Mouse (Mus musculus) neural tube, embryonic 13.5 days (tissue): ENCODE measurements around the gene Syce3. TPM values are rescaled to one million over a fixed set of nuclear protein-coding genes. Genes with fewer than 3 reads are reported as not detected.

ENCODE experiments used
- ATAC-seq: fragments of 200-750 bp; cut with Nextera tagmentation; 2 replicates; pipeline ENCODE4 v1.8.0; 2017; ENCODE audit warnings: low read depth, mild to moderate bottlenecking, moderate TSS enrichment, moderate library complexity
- H3K27ac ChIP-seq: fragments of 300-500 bp; sonication (generic); replicated peaks from 2 replicates; pipeline ENCODE4 v1.5.1; 2015; ENCODE audit warnings: moderate library complexity, mild to moderate bottlenecking, inconsistent platforms
- H3K27me3 ChIP-seq: fragments of 300-500 bp; sonication (generic); 2 replicates; pipeline ENCODE4 v1.6.1; 2015; ENCODE audit warnings: mild to moderate bottlenecking, inconsistent platforms
- H3K36me3 ChIP-seq: fragments of 300-500 bp; sonication (generic); 2 replicates; pipeline ENCODE4 v1.6.1; 2015; ENCODE audit warnings: mild to moderate bottlenecking, inconsistent platforms
- H3K4me1 ChIP-seq: fragments of 300-500 bp; sonication (generic); replicated peaks from 2 replicates; pipeline ENCODE4 v1.6.1; 2015; ENCODE audit warnings: inconsistent platforms
- H3K4me2 ChIP-seq: fragments of 300-500 bp; sonication (generic); 2 replicates; pipeline ENCODE4 v1.6.1; 2015; ENCODE audit warnings: inconsistent platforms, mild to moderate bottlenecking, moderate library complexity
- H3K4me3 ChIP-seq: fragments of 300-500 bp; sonication (generic); 2 replicates; pipeline ENCODE4 v1.5.1; 2015; ENCODE audit warnings: mild to moderate bottlenecking, inconsistent platforms
- H3K9ac ChIP-seq: fragments of 300-500 bp; sonication (generic); 2 replicates; pipeline ENCODE4 v1.6.1; 2015; ENCODE audit warnings: moderate library complexity, mild to moderate bottlenecking, inconsistent platforms
- H3K9me3 ChIP-seq: fragments of 300-500 bp; sonication (generic); 2 replicates; pipeline ENCODE4 v1.6.1; 2016; ENCODE audit warnings: inconsistent platforms
- WGBS: fragments of 180-500 bp; shearing (Covaris S2); methylation state at CpG from one replicate; pipeline ENCODE4 v1.1.7; 2015; 5-methylcytosine and 5-hydroxymethylcytosine counted together
- polyA plus RNA-seq: library from polyadenylated mRNA; unstranded; fragments of >200 nt; fragmentation: Nextera tagmentation; extraction: Ambion mirVana; gene quantifications from 2 replicates; pipeline ENCODE4 v1.2.1, GENCODE M21; 2015

The Syce3 gene
- polyA plus RNA-seq, 1 experiment from 2014 or later: not detected

- peak within 1 kb of the TSS; percentile 86 for H3K27ac ChIP-seq
- peaks cover 43% of the 10 kb centered on the region for H3K4me1 ChIP-seq
- peaks cover 39% of the 10 kb centered on the region for H3K36me3 ChIP-seq
- H3K4me3 ChIP-seq: peak within 1 kb of the TSS; percentile 84
- no peaks in the 10 kb centered on the region for H3K9me3 ChIP-seq
- peak within 1 kb of the TSS; percentile 90 for H3K9ac ChIP-seq
- H3K27me3 ChIP-seq: no peaks in the 10 kb centered on the region
- H3K4me2 ChIP-seq: peak within 1 kb of the TSS; percentile 86
- peak; percentile 91 for ATAC-seq
- WGBS: under 1% methylated on average over 64 of the region's 64 CpGs
These were observed 54.8 kb downstream of the Syce3 start, which contains the start of the genes Lmf2 and Ncaph2 for GRCm38 (mm10) chr15:89355241-89356187. TSS of gene Lmf2 (minus strand) at chr15:89355659. TSS of gene Ncaph2 (plus strand) at chr15:89355719.

GRCm38 (mm10) chr15:89354455-89354854 lies 55.8 kb downstream of the Syce3 start:
- H3K4me3 ChIP-seq: peak overlapping the region; percentile 84

GRCm38 (mm10) chr15:89353837-89354236 lies 56.5 kb downstream of the Syce3 start:
- Histone ChIP-seq H3K9ac (peak overlapping the region; percentile 90; the same call in 1 of the 2 replicates), H3K27ac (no peak overlapping the region), H3K27me3 (no peaks in the 10 kb centered on the region), H3K4me3 (peak overlapping the region; percentile 84; the same call in 1 of the 2 replicates), H3K4me1 (peaks cover 37% of the 10 kb centered on the region), H3K9me3 (no peaks in the 10 kb centered on the region), H3K4me2 (peak overlapping the region; percentile 86), H3K36me3 (peaks cover 44% of the 10 kb centered on the region)
- 97% methylated on average over 16 of the region's 16 CpGs for WGBS
- no peak for ATAC-seq

More at GRCm38 (mm10) chr15:89354455-89354854, 55.8 kb downstream of the Syce3 start:
- peak overlapping the region; percentile 90 for H3K9ac ChIP-seq
- 0 out of 2 replicates have a peak, but pooled peaks have one; percentile 1 for ATAC-seq
- H3K9me3 ChIP-seq: no peaks in the 10 kb centered on the region
- WGBS: 78% methylated on average over 7 of the region's 7 CpGs
- no peaks in the 10 kb centered on the region for H3K27me3 ChIP-seq
- H3K4me2 ChIP-seq: peak overlapping the region; percentile 86
- peaks cover 43% of the 10 kb centered on the region for H3K4me1 ChIP-seq
- peaks cover 44% of the 10 kb centered on the region for H3K36me3 ChIP-seq
- no peak overlapping the region for H3K27ac ChIP-seq

- H3K27ac ChIP-seq: no peak overlapping the region
- H3K4me2 ChIP-seq: no peak overlapping the region
- no peaks in the 10 kb centered on the region for H3K27me3 ChIP-seq
- no peak overlapping the region for H3K9ac ChIP-seq
- no peak for ATAC-seq
- peaks cover 29% of the 10 kb centered on the region for H3K4me1 ChIP-seq
- 96% methylated on average over 12 of the region's 12 CpGs for WGBS
- H3K9me3 ChIP-seq: no peaks in the 10 kb centered on the region
- peaks cover 44% of the 10 kb centered on the region for H3K36me3 ChIP-seq
- no peak overlapping the region for H3K4me3 ChIP-seq
These were observed 57.5 kb downstream of the Syce3 start for GRCm38 (mm10) chr15:89352795-89353194.

- peaks cover 44% of the 10 kb centered on the region for H3K36me3 ChIP-seq
- H3K27ac ChIP-seq: no peak overlapping the region
- H3K9ac ChIP-seq: no peak overlapping the region
- H3K4me2 ChIP-seq: no peak overlapping the region
- 96% methylated on average over 14 of the region's 14 CpGs for WGBS
- H3K27me3 ChIP-seq: no peaks in the 10 kb centered on the region
- H3K4me1 ChIP-seq: peaks cover 23% of the 10 kb centered on the region
- ATAC-seq: no peak
- H3K9me3 ChIP-seq: no peaks in the 10 kb centered on the region
- no peak overlapping the region for H3K4me3 ChIP-seq
These were observed 58.2 kb downstream of the Syce3 start for GRCm38 (mm10) chr15:89352054-89352453.

GRCm38 (mm10) chr15:89351302-89351701 lies 59.0 kb downstream of the Syce3 start:
- ATAC-seq: no peak
- Histone ChIP-seq H3K9me3 (no peaks in the 10 kb centered on the region), H3K27ac (no peak overlapping the region), H3K4me1 (peaks cover 15% of the 10 kb centered on the region), H3K4me2 (no peak overlapping the region), H3K4me3 (no peak overlapping the region), H3K27me3 (no peaks in the 10 kb centered on the region), H3K9ac (no peak overlapping the region), H3K36me3 (peaks cover 44% of the 10 kb centered on the region)
- WGBS: 93% methylated on average over 15 of the region's 15 CpGs

- H3K9me3 ChIP-seq: no peaks in the 10 kb centered on the region
- H3K4me2 ChIP-seq: no peak overlapping the region
These were observed 59.9 kb downstream of the Syce3 start for GRCm38 (mm10) chr15:89350447-89350846.

GRCm38 (mm10) chr15:89343325-89343724 lies 67.0 kb downstream of the Syce3 start:
- Histone ChIP-seq H3K9me3 (no peaks in the 10 kb centered on the region), H3K27ac (no peak overlapping the region), H3K27me3 (no peaks in the 10 kb centered on the region), H3K4me1 (no peaks in the 10 kb centered on the region), H3K4me3 (no peak overlapping the region), H3K9ac (no peak overlapping the region), H3K4me2 (no peak overlapping the region), H3K36me3 (no peaks in the 10 kb centered on the region)
- WGBS: 91% methylated on average over 3 of the region's 3 CpGs
- no peak for ATAC-seq

More at GRCm38 (mm10) chr15:89350447-89350846, 59.9 kb downstream of the Syce3 start:
- peaks cover 14% of the 10 kb centered on the region for H3K4me1 ChIP-seq
- WGBS: 87% methylated on average over 5 of the region's 5 CpGs
- H3K27me3 ChIP-seq: no peaks in the 10 kb centered on the region
- ATAC-seq: no peak
- H3K4me3 ChIP-seq: no peak overlapping the region
- no peak overlapping the region; the same call in 1 of the 2 replicates for H3K9ac ChIP-seq
- H3K36me3 ChIP-seq: peaks cover 44% of the 10 kb centered on the region
- no peak overlapping the region for H3K27ac ChIP-seq

- H3K36me3 ChIP-seq: no peaks in the 10 kb centered on the region
- H3K9ac ChIP-seq: no peak overlapping the region
- 45% methylated on average over 1 of the region's 1 CpGs for WGBS
- no peaks in the 10 kb centered on the region for H3K9me3 ChIP-seq
- H3K4me2 ChIP-seq: no peak overlapping the region
- no peaks in the 10 kb centered on the region for H3K4me1 ChIP-seq
- H3K27me3 ChIP-seq: no peaks in the 10 kb centered on the region
- H3K4me3 ChIP-seq: no peak overlapping the region
- ATAC-seq: no peak
- H3K27ac ChIP-seq: no peak overlapping the region
These were observed 68.6 kb downstream of the Syce3 start for GRCm38 (mm10) chr15:89341678-89342077.

Other genes starting within 250 kb of the Syce3 start
- 89.8 and 94.5 TPM in 2 replicates for gene Plxnb2, start 229.7 kb downstream of the Syce3 start, polyA plus RNA-seq
- gene Dennd6b, start 214.0 kb downstream of the Syce3 start, polyA plus RNA-seq: 68.9 and 71.8 TPM in 2 replicates
- 64.8 and 76.9 TPM in 2 replicates for gene Ppp6r2, start 198.9 kb downstream of the Syce3 start, polyA plus RNA-seq
- gene Sbf1, start 95.2 kb downstream of the Syce3 start, polyA plus RNA-seq: 81.8 and 90.0 TPM in 2 replicates
- gene Adm2, start 87.8 kb downstream of the Syce3 start, polyA plus RNA-seq: not detected in 2 replicates
- not detected in 2 replicates for gene Miox, start 76.1 kb downstream of the Syce3 start, polyA plus RNA-seq
- gene Lmf2, start 54.8 kb downstream of the Syce3 start, polyA plus RNA-seq: 34.1 and 35.1 TPM in 2 replicates
- gene Ncaph2, start 54.8 kb downstream of the Syce3 start, polyA plus RNA-seq: 101 and 117 TPM in 2 replicates
- gene Sco2, start 36.7 kb downstream of the Syce3 start, polyA plus RNA-seq: 10.9 and 11.3 TPM in 2 replicates
- 2.0 and 2.2 TPM in 2 replicates for gene Tymp, start 33.5 kb downstream of the Syce3 start, polyA plus RNA-seq
- 0.27 and 1.9 TPM in 2 replicates for gene Odf3b, start 31.2 kb downstream of the Syce3 start, polyA plus RNA-seq
- gene Klhdc7b, start 25.6 kb downstream of the Syce3 start, polyA plus RNA-seq: not detected in 2 replicates
- gene Cpt1b, start 15.4 kb upstream of the Syce3 start, polyA plus RNA-seq: 0.73 and 1.7 TPM in 2 replicates
- gene C730034F03Rik, start 19.1 kb upstream of the Syce3 start, polyA plus RNA-seq: 6.1 and 7.3 TPM in 2 replicates
- 0.17 TPM in 1 of 2 replicates, not detected in the other for gene Gm44502, start 19.2 kb upstream of the Syce3 start, polyA plus RNA-seq
- gene Chkb, start 19.4 kb upstream of the Syce3 start, polyA plus RNA-seq: 81.4 and 82.2 TPM in 2 replicates
- 77.3 and 78.0 TPM in 2 replicates for gene Mapk8ip2, start 43.4 kb upstream of the Syce3 start, polyA plus RNA-seq
- gene Arsa, start 66.9 kb upstream of the Syce3 start, polyA plus RNA-seq: 18.4 and 19.1 TPM in 2 replicates
- 6.5 and 8.0 TPM in 2 replicates for gene Shank3, start 89.1 kb upstream of the Syce3 start, polyA plus RNA-seq
- gene Acr, start 157.8 kb upstream of the Syce3 start, polyA plus RNA-seq: 0.48 and 1.5 TPM in 2 replicates
- gene Rabl2, start 181.4 kb upstream of the Syce3 start, polyA plus RNA-seq: 70.7 and 82.4 TPM in 2 replicates